Mouse (Mus musculus): ENCODE results near the gene Ephb1. TPM values are rescaled to one million over a fixed set of nuclear protein-coding genes. Genes with fewer than 3 reads are reported as not detected.

Ephb1 gene
- polyA plus RNA-seq, 1 experiment from 2014 or later: 5.2 TPM

DNA sequence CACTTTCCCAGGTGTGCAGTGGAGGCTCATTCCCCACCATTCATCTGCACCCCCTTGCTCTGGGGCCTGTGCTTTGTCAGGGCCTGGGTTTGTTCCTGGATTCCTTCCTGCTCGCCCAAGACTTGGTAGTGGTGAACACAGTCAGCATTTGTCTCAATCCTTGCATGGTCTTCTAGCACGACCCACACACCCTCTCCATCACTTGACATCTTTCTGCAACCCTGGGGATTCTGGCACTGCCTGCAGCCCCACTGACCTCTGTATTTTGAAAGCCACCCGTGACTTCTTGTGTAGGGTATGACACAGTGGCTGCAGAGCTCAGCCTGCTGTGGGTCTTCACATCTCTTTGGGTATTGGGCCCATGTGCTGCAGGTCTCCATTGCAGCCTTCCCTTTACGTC, 435.7 kb downstream of the Ephb1 start:
- Histone ChIP-seq H3K4me1 (no peaks in the 10 kb centered on the region), H3K4me3 (no peak overlapping the region), H3K9me3 (no peaks in the 10 kb centered on the region), H3K4me2 (no peak overlapping the region), H3K27me3 (no peaks in the 10 kb centered on the region), H3K9ac (no peak overlapping the region), H3K27ac (no peak overlapping the region), H3K36me3 (no peaks in the 10 kb centered on the region)
- 71% methylated on average over 4 of the region's 4 CpGs for WGBS
- ATAC-seq (ENCODE audit: insufficient number of reproducible peaks, insufficient read depth, low FRiP score, low TSS enrichment, low read depth): no peak

DNA sequence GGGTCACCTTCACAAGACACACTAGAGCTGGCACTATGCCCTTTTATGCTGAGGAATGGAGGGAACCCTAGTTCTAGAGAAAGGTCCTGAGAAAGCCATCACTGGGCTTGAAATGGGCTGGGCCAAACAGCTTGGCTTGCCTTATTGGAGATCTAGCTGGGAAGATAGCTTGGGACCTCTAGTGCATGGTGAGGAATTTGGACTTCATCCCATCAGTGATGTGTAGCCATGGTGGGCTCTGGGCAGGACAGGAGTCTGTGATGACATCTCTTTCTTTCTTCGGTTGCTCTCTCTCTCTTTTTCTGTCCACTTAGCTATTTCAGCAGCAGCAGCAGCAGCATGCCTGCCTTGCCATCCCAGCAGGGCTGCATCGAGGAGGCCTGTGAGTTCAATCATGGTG, 439.4 kb downstream of the Ephb1 start:
- Histone ChIP-seq H3K4me2 (no peak overlapping the region), H3K4me3 (no peak overlapping the region), H3K9me3 (no peaks in the 10 kb centered on the region), H3K27me3 (no peaks in the 10 kb centered on the region), H3K36me3 (no peaks in the 10 kb centered on the region), H3K27ac (no peak overlapping the region), H3K4me1 (peaks cover 7% of the 10 kb centered on the region; the same call in 1 of the 2 replicates), H3K9ac (no peak overlapping the region)
- WGBS: 86% methylated on average over 2 of the region's 2 CpGs
- no peak for ATAC-seq (ENCODE audit: insufficient number of reproducible peaks, insufficient read depth, low FRiP score, low TSS enrichment, low read depth)

DNA sequence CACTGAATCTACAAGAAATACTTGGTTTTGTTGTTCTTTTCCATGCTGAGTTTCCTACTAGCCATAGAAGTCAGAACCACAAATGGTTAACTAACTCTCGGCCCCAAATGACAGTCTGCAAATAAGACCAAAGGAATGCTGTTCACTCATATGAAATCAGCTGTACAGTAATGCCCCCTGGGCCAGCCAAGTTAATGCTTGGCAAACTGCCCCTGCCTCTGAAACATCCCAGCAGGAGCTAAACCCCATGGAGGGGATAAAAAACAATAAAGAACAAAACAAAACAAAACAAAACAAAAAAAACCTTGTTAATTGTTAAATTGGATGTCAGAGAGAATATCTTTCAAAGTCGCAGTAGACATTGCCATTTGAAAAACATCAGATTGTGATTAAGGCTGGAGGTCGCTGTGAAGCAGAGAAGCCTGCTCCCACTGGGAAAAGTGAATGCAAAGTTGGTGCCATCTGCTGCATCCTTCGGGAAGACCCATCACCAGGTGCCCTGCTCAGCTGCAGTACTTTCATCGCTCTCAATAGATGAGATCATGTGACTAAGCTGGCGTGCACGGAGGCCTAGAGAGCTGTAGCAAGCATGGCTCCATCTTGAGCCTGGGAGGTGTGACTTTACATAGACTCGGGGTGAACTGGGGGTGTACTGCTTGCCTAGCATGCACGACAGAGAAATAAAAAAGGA, 443.2 kb downstream of the Ephb1 start:
- 34% methylated on average over 9 of the region's 9 CpGs for WGBS
- peaks cover 11% of the 10 kb centered on the region; the same call in 1 of the 2 replicates for H3K4me1 ChIP-seq
- H3K9me3 ChIP-seq: no peaks in the 10 kb centered on the region
- no peak overlapping the region for H3K9ac ChIP-seq
- H3K27me3 ChIP-seq: no peaks in the 10 kb centered on the region
- H3K36me3 ChIP-seq: no peaks in the 10 kb centered on the region
- peak overlapping the region; percentile 17; the same call in 1 of the 2 replicates for H3K4me2 ChIP-seq
- H3K4me3 ChIP-seq: no peak overlapping the region
- ATAC-seq (ENCODE audit: insufficient number of reproducible peaks, insufficient read depth, low FRiP score, low TSS enrichment, low read depth): no peak
- no peak overlapping the region for H3K27ac ChIP-seq

DNA sequence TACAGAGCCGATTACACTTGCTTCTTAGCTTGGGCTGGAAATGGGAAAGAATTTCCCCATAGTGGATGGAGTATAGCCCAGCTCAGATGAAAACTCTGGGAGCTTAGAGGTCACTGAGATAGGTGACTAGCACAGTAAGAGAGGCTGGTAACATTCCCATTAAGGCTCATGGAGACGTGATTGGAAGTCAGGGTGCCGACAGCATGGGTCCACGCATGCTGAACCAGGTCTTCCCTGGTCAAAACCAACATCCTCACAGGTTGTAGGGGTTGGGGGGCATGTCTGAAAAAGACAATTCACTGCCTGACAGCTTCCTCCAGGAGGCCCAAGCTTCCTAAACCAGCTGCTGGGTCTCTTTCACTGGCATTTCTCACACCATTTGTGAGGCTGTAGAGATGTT, 445.0 kb downstream of the Ephb1 start:
- no peaks in the 10 kb centered on the region for H3K27me3 ChIP-seq
- no peak overlapping the region for H3K9ac ChIP-seq
- H3K4me3 ChIP-seq: no peak overlapping the region
- 93% methylated on average over 4 of the region's 4 CpGs for WGBS
- no peak overlapping the region for H3K4me2 ChIP-seq
- H3K36me3 ChIP-seq: no peaks in the 10 kb centered on the region
- H3K27ac ChIP-seq: no peak overlapping the region
- no peak for ATAC-seq (ENCODE audit: insufficient number of reproducible peaks, insufficient read depth, low FRiP score, low TSS enrichment, low read depth)
- no peaks in the 10 kb centered on the region for H3K9me3 ChIP-seq
- H3K4me1 ChIP-seq: peaks cover 11% of the 10 kb centered on the region; the same call in 1 of the 2 replicates

DNA sequence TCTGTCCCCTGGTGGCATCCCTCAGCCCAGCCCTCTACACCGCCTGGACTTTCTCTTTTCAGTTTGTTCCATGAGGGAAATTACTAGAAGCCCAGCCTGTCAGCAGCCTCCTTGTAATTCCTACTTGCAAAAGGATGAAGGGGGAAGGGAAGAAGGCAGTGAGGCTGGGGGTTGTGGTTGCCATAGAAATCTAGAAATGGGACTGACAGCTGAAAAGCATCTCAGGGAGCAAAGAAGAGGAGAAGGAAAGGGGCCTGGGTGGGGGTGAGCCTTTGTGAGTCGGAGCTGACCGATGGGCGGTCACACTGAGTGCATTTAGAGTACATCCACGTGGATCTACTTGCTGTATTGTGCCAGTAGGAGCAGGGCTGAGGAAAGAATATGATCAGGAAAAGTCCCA, 445.6 kb downstream of the Ephb1 start:
- WGBS: 57% methylated on average over 5 of the region's 5 CpGs

DNA sequence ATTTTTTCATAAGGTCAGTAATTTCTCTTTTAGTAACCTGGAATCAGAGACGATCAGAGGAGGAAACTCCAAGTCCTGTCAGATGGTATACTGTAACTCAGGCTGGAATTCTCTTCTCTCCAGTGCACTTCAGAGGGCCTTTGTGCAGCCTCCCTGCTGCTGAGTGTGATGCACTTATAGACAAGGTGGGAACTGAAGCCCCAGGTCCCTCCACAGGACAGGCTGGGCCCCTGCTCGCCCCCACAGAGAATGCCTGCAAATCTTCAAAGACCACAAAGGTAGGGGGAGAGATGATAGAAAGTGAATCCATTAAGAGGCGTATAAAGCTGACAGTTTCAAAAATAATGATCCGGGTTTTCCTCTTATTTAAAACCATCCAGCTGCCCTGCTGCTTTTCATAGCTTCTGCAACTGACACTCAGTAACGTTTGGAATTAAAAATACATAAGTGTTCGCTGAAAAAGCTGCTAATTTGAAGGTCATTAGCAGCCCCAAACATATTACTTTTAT, 446.7 kb downstream of the Ephb1 start:
- Histone ChIP-seq H3K4me2 (no peak overlapping the region), H3K9me3 (no peaks in the 10 kb centered on the region), H3K27ac (no peak overlapping the region), H3K27me3 (no peaks in the 10 kb centered on the region), H3K9ac (no peak overlapping the region), H3K4me1 (peaks cover 11% of the 10 kb centered on the region; the same call in 1 of the 2 replicates), H3K4me3 (no peak overlapping the region), H3K36me3 (no peaks in the 10 kb centered on the region)
- WGBS: 63% methylated on average over 6 of the region's 6 CpGs
- no peak for ATAC-seq (ENCODE audit: insufficient number of reproducible peaks, insufficient read depth, low FRiP score, low TSS enrichment, low read depth)

More for the DNA sequence above, 445.6 kb downstream of the Ephb1 start:
- H3K27me3 ChIP-seq: no peaks in the 10 kb centered on the region
- no peaks in the 10 kb centered on the region for H3K9me3 ChIP-seq
- H3K9ac ChIP-seq: no peak overlapping the region
- H3K4me2 ChIP-seq: no peak overlapping the region
- no peak overlapping the region for H3K4me3 ChIP-seq
- no peak for ATAC-seq (ENCODE audit: insufficient number of reproducible peaks, insufficient read depth, low FRiP score, low TSS enrichment, low read depth)
- no peaks in the 10 kb centered on the region for H3K36me3 ChIP-seq
- no peak overlapping the region for H3K27ac ChIP-seq
- peaks cover 11% of the 10 kb centered on the region; the same call in 1 of the 2 replicates for H3K4me1 ChIP-seq

DNA sequence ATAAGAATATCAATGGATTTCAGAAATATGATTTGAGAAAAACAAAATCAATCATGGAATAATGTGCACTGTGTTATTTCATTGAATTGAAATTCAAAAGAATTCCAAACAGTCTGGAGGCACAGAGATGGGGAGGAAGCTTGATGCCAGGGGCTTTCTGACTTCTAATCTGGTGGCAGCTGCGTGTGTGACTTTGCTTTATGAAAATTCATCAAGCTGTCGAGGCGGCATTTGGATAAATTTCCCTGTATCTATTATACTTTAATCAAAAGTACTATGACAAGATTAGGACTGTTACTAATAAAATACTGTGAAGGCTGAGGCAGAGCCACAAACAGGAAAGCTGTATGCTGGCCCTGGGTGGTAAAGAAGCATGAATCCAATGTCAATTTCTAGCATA, 451.1 kb downstream of the Ephb1 start:
- Histone ChIP-seq H3K4me1 (no peaks in the 10 kb centered on the region), H3K27ac (no peak overlapping the region), H3K36me3 (no peaks in the 10 kb centered on the region), H3K9ac (no peak overlapping the region), H3K27me3 (no peaks in the 10 kb centered on the region), H3K4me2 (no peak overlapping the region), H3K4me3 (no peak overlapping the region), H3K9me3 (no peaks in the 10 kb centered on the region)
- WGBS: 80% methylated on average over 3 of the region's 3 CpGs
- no peak for ATAC-seq (ENCODE audit: insufficient number of reproducible peaks, insufficient read depth, low FRiP score, low TSS enrichment, low read depth)

DNA sequence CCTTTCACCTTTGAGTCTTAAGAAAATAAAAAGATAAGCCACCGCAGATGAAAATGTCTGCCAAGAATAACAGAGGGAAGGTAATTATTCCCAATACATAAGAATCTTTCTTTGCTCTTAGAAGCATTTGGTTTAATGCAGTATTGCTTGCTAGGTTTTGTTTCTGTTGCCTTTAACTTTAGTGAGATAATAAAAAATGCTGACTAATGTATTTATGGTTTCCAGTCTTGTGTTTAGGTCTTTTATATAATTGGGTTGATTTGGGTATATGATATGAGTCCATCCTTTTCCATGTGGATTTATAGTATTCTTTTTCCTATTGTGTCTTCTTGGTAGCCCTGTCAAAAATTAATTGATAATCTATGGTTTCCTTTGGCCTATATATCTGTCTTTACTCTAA, 456.6 kb downstream of the Ephb1 start:
- WGBS: 85% methylated on average over 1 of the region's 1 CpGs
- H3K4me3 ChIP-seq: no peak overlapping the region
- ATAC-seq (ENCODE audit: insufficient number of reproducible peaks, insufficient read depth, low FRiP score, low TSS enrichment, low read depth): no peak

DNA sequence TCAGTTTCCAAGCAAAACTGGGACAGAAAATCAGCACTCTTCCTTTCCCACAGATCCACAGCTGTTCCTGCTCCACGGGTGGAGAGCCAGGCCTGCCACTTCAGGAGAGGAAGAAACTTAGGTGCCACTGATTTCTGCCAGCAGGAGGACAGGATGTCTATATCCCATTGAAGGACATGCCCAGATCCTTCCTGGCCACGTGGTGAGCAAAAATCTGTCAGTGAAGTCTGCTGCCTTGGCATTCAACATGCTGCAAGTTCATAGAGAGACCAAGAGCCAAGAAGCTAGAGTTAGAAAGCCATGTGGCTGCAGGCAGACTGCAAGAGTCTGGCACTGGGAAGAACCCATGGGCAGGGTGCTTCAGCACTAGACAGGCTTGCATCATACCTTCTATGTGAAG, 471.2 kb downstream of the Ephb1 start:
- no peaks in the 10 kb centered on the region for H3K4me1 ChIP-seq
- H3K9me3 ChIP-seq: no peaks in the 10 kb centered on the region
- no peaks in the 10 kb centered on the region for H3K36me3 ChIP-seq
- 68% methylated on average over 2 of the region's 2 CpGs for WGBS
- no peak overlapping the region for H3K4me3 ChIP-seq
- no peaks in the 10 kb centered on the region for H3K27me3 ChIP-seq
- ATAC-seq (ENCODE audit: insufficient number of reproducible peaks, insufficient read depth, low FRiP score, low TSS enrichment, low read depth): no peak
- no peak overlapping the region for H3K27ac ChIP-seq
- no peak overlapping the region for H3K4me2 ChIP-seq
- no peak overlapping the region for H3K9ac ChIP-seq

More for the DNA sequence above, 456.6 kb downstream of the Ephb1 start:
- Histone ChIP-seq H3K9me3 (no peaks in the 10 kb centered on the region), H3K36me3 (no peaks in the 10 kb centered on the region), H3K27me3 (no peaks in the 10 kb centered on the region), H3K27ac (no peak overlapping the region), H3K4me1 (no peaks in the 10 kb centered on the region), H3K9ac (no peak overlapping the region), H3K4me2 (no peak overlapping the region)

DNA sequence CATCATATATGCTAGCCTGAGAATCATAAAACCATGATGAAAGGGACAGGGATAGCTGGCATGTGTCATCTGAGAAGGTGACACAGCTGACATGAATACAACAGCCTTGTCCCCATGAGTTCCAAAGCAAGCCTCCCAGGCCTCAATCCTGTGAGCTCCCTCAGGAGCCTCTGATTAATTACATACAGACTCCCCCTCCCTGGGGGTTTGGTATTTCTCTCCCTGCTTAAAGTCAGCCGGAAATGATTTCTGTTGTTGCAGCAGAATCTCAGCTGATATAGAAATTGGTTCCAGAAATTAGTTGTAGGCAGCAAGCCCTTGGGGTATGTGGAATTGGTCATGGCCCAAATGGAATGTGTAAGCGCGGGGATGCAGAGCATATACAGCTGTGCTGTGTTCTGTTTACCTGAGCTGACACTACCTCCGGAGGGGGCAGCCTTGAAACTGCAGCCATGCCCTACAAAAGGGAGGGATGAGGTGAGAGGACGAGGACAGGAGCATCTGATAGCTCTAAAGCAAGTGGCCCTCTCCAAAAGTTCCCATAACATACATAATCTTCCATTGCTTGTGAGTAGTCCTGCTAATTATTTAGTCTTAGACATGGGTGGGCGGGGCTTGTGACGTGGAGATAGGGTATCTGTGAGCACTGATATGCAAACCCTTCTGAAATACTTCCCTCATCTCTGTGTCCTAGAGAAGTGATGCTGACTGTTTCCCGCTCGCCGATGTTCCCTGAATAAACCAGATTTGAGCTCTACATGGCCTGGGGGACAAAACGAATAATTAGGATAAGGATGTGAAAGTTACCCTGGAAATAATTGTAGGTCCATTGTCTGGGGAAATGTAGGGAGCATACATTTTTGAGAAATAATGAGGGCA, 477.1 kb downstream of the Ephb1 start:
- Histone ChIP-seq H3K36me3 (no peaks in the 10 kb centered on the region), H3K9me3 (no peaks in the 10 kb centered on the region), H3K4me1 (peaks cover 10% of the 10 kb centered on the region), H3K4me3 (no peak overlapping the region), H3K4me2 (no peak overlapping the region), H3K27ac (no peak overlapping the region), H3K27me3 (no peaks in the 10 kb centered on the region), H3K9ac (no peak overlapping the region)
- no peak for ATAC-seq (ENCODE audit: insufficient number of reproducible peaks, insufficient read depth, low FRiP score, low TSS enrichment, low read depth)
- 41% methylated on average over 11 of the region's 11 CpGs for WGBS

DNA sequence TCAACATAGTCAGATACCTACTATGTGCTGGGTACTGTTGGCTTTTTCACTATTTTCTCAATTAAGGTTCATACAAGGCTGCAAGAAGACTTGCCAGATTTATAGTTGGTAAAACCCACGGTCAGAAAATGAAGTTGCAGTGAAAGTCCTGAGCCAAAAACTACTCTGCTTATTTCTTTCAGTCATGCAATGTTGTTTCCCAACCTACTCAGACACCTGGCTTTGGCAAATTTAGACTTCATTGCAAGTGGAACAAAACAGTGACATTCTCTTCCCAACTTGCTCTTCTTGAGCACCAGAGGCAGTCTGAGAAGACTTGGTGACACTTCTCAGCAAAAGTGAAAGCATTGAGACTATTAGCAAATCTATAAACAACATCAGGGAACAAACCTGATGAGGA, 479.2 kb downstream of the Ephb1 start:
- Histone ChIP-seq H3K4me3 (no peak overlapping the region), H3K27ac (no peak overlapping the region), H3K4me2 (no peak overlapping the region), H3K36me3 (no peaks in the 10 kb centered on the region), H3K27me3 (no peaks in the 10 kb centered on the region), H3K9ac (no peak overlapping the region), H3K9me3 (no peaks in the 10 kb centered on the region), H3K4me1 (peaks cover 10% of the 10 kb centered on the region)
- WGBS: 84% methylated on average over 1 of the region's 1 CpGs
- ATAC-seq (ENCODE audit: insufficient number of reproducible peaks, insufficient read depth, low FRiP score, low TSS enrichment, low read depth): no peak

Data from embryonic facial prominence, embryonic 13.5 days (tissue).